Mouse (Mus musculus): ENCODE measurements at regions not wholly inside any gene's neighbourhood (a gene's known extent, or its start where the extent isn't known, plus 50 kb on each side); places are given as distances from the start of the nearest gene placed in this dataset.

DNA sequence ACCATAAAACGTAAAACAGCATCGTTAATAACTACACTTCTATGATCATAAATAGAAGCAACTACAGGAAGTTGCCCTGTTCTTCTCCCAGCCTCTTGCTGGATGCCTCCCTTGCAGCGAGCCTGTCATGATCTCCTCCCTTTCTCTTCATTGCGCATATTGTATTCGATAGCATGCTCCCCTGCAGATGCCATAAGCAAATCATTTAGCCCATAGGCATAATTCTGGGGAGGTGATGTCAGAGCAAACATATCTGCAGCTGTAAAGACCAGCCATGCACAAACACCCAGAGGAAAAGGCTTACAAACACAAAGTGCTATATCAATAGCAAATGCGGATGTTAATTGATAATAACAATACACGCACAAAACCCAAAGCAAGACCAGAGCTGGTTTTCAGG, 155.7 kb upstream of the Kif2a start:
- 81% methylated on average over 7 of the region's 7 CpGs for WGBS
- no peaks in the 10 kb centered on the region for H3K27me3 ChIP-seq (ENCODE audit: insufficient read depth, low read length)

DNA sequence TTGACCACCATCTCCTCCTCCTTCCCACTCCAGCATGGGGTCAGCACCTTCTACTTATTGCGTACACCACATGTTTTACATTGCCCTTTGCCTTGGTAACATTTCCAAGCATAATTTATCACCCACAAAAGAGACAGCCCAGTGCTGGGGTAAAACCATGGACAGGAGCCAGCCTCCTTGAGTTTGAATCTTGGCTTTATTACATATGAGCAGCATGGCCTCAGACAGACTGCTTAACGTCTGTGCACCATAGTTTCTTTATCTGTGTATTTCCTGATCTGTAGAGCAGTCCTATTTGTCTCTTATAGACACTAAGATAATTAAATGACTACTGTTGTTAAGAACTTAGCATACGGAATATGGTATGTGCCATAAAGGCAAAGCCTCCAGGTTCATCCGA, 154.0 kb upstream of the Kif2a start:
- Histone ChIP-seq H3K9ac (no peak overlapping the region), H3K36me3 (ENCODE audit: insufficient read depth) (no peaks in the 10 kb centered on the region), H3K27me3 (ENCODE audit: insufficient read depth, low read length) (no peaks in the 10 kb centered on the region), H3K4me3 (ENCODE audit: low read depth, low read length) (no peak overlapping the region), H3K4me2 (no peak overlapping the region), H3K27ac (ENCODE audit: low read depth) (no peak overlapping the region), H3K9me3 (ENCODE audit: low read depth, low read length) (no peaks in the 10 kb centered on the region), H3K4me1 (ENCODE audit: insufficient read depth) (no peaks in the 10 kb centered on the region)
- no peak for ATAC-seq (ENCODE audit: insufficient read depth)
- DNase-seq: peak; percentile 8
- 59% methylated on average over 4 of the region's 4 CpGs for WGBS
- no peak for TF ChIP-seq CTCF (IDR thresholded peaks at IDR 0.05; ENCODE audit: low read depth)

More for the DNA sequence above, 155.7 kb upstream of the Kif2a start:
- Histone ChIP-seq H3K9me3 (ENCODE audit: low read depth, low read length) (no peaks in the 10 kb centered on the region), H3K4me3 (ENCODE audit: low read depth, low read length) (no peak overlapping the region), H3K36me3 (ENCODE audit: insufficient read depth) (no peaks in the 10 kb centered on the region), H3K27ac (ENCODE audit: low read depth) (no peak overlapping the region), H3K4me1 (ENCODE audit: insufficient read depth) (no peaks in the 10 kb centered on the region), H3K4me2 (no peak overlapping the region), H3K9ac (no peak overlapping the region)
- DNase-seq (no peak), ATAC-seq (ENCODE audit: insufficient read depth) (no peak)
- no peak for TF ChIP-seq CTCF (IDR thresholded peaks at IDR 0.05; ENCODE audit: low read depth)

DNA sequence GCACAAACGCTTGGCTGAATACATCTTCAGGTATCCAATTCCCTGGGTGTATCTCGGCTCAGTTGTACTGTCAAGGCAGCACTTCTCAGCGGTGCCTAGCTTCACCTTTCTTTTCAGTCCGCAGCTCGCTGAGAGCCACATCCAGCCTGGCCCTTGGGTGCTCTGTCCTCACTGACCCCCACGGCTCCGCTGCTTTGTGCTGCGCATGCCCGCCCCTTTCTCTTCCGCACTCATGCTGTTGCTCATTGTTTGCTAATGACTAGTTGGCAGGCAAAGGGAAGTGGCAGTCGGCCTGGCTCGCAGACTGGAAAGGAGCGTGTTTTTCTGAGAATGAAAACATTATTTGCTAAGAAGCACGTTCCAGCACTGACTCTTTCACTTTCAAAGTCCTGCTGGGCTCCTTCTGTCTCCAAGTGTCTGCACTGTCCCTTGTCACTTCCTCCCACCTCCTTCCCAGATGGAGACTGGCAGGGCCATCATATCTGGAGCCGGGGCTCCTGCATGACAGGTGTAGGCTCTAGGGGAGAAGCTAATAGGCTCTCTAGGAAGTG, 146.7 kb upstream of the Kif2a start:
- H3K36me3 ChIP-seq (ENCODE audit: insufficient read depth): no peaks in the 10 kb centered on the region
- WGBS: 17% methylated on average over 15 of the region's 15 CpGs
- TF ChIP-seq CTCF (IDR thresholded peaks at IDR 0.05; ENCODE audit: low read depth): no peak
- H3K4me3 ChIP-seq (ENCODE audit: low read depth, low read length): peak overlapping the region; percentile 24; the same call in 1 of the 2 replicates
- H3K4me1 ChIP-seq (ENCODE audit: insufficient read depth): no peaks in the 10 kb centered on the region; the same call in 1 of the 2 replicates
- H3K27ac ChIP-seq (ENCODE audit: low read depth): no peak overlapping the region
- ATAC-seq (ENCODE audit: insufficient read depth) (peak; percentile 78), DNase-seq (peak; percentile 67)
- no peaks in the 10 kb centered on the region for H3K9me3 ChIP-seq (ENCODE audit: low read depth, low read length)
- H3K27me3 ChIP-seq (ENCODE audit: insufficient read depth, low read length): no peaks in the 10 kb centered on the region
- peak overlapping the region; percentile 64 for H3K4me2 ChIP-seq
- H3K9ac ChIP-seq: peak overlapping the region; percentile 28; the same call in 1 of the 2 replicates

DNA sequence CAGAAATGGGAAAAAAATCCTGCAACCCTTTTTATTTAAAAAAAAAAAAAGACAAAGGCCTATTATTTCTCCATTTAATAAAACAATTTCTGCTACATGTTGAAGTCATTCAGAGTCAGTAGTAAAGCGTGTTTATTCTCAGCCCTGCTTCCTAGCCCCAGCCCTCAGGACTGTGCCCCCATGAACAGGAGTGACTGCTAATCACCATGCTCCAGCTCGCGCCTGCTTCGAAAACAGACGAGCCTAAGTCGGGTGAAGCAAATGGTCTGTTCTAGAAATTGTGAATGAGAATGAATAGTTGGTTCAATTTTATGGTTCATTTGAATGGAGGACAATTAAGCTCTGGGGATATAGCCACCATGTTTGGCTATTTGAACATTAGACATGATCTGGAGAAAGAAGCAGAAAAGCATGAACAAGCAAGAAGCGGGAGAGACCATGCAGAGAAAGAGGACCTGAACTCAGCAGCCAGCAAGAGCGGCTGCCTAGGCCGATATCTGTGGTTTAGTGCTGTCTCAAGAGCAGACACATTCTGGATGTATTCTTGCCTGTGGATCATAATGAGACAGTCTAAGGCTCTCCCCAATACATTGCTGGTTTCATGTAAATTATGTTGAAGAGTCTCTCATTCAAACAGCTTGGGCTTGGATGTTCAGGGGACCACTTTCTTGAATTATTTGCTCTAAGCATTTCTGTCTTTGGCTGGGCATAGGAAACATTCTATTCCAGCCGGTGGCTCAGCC, 146.1 kb upstream of the Kif2a start:
- H3K27ac ChIP-seq (ENCODE audit: low read depth): no peak overlapping the region
- no peak for TF ChIP-seq CTCF (IDR thresholded peaks at IDR 0.05; ENCODE audit: low read depth)
- H3K4me2 ChIP-seq: peak overlapping the region; percentile 64
- H3K4me3 ChIP-seq (ENCODE audit: low read depth, low read length): peak overlapping the region; percentile 24; the same call in 1 of the 2 replicates
- 0 out of 2 replicates have a peak overlapping the region, but pooled peaks have one; percentile 28 for H3K9ac ChIP-seq
- no peaks in the 10 kb centered on the region; the same call in 1 of the 2 replicates for H3K4me1 ChIP-seq (ENCODE audit: insufficient read depth)
- DNase-seq (no peak), ATAC-seq (ENCODE audit: insufficient read depth) (0 out of 2 replicates have a peak, but pooled peaks have one; percentile 14)
- no peaks in the 10 kb centered on the region for H3K36me3 ChIP-seq (ENCODE audit: insufficient read depth)
- 74% methylated on average over 10 of the region's 10 CpGs for WGBS
- no peaks in the 10 kb centered on the region for H3K27me3 ChIP-seq (ENCODE audit: insufficient read depth, low read length)
- H3K9me3 ChIP-seq (ENCODE audit: low read depth, low read length): no peaks in the 10 kb centered on the region

DNA sequence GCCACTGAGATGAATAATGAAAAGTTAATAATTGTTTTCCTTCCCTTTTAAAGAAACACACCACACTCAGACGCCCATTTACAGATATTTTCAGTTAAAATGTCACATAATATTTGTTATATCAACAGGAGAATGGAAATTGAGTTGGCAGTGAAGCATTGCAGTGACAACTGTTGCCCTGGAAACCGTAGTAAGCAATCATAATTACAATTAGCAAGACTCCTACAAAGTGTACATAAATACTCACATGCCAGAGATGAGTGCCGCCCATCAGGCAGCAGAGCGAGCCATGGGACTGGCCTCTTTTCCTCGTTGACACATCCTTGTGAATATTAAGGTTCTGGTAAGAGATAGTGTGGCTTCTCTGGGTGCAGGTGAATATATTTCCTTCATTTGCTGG, 129.6 kb upstream of the Kif2a start:
- H3K4me2 ChIP-seq: no peak overlapping the region
- no peak for DNase-seq
- H3K9me3 ChIP-seq (ENCODE audit: low read depth, low read length): no peaks in the 10 kb centered on the region
- 71% methylated on average over 5 of the region's 5 CpGs for WGBS
- TF ChIP-seq CTCF (IDR thresholded peaks at IDR 0.05; ENCODE audit: low read depth): no peak
- no peaks in the 10 kb centered on the region for H3K36me3 ChIP-seq (ENCODE audit: insufficient read depth)
- no peaks in the 10 kb centered on the region for H3K4me1 ChIP-seq (ENCODE audit: insufficient read depth)
- no peak overlapping the region for H3K9ac ChIP-seq
- H3K27me3 ChIP-seq (ENCODE audit: insufficient read depth, low read length): no peaks in the 10 kb centered on the region
- H3K4me3 ChIP-seq (ENCODE audit: low read depth, low read length): no peak overlapping the region
- ATAC-seq (ENCODE audit: insufficient read depth): no peak
- no peak overlapping the region for H3K27ac ChIP-seq (ENCODE audit: low read depth)

DNA sequence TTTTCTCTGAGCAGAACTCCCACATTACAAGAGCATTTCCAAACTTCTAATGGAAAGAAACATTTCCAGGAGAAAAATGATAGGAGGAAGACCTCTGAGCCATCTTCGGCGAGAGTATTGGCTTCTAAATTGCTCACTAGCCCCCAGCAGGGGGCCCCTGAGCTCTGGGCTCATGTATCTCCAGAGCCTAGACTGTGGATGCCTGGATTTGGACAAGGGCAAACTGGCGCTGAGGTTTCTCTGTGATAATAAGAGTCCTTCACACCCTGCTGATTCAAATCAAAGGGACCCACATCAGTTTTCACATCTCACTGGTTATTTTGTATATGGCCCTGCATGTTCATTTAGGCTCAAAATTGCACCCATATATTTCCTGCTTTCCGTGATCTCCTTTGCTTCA, 119.3 kb upstream of the Kif2a start:
- H3K4me2 ChIP-seq: no peak overlapping the region

DNA sequence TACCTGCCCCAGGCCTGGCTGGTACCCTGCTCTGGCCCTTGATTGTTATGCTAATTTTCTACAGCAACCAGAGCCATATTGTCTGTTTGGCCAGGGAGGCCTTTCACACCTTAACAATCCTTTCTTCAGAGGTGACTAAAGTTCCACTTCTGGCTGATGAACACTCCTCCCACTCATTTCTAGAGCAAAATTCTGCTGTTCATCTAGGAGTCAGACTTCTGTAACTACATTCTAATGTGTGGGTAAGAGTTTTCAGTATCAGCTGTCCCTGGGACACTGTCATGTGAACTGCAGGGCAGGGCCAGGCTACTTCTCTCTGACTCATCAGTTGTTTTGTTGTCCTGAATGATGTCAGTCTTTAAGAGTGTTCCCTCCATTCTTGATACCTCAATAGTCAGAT, 112.2 kb upstream of the Kif2a start:
- ATAC-seq (ENCODE audit: insufficient read depth): no peak

More for the DNA sequence above, 119.3 kb upstream of the Kif2a start:
- Histone ChIP-seq H3K4me1 (ENCODE audit: insufficient read depth) (no peaks in the 10 kb centered on the region), H3K27ac (ENCODE audit: low read depth) (no peak overlapping the region), H3K9ac (no peak overlapping the region), H3K4me3 (ENCODE audit: low read depth, low read length) (no peak overlapping the region), H3K27me3 (ENCODE audit: insufficient read depth, low read length) (no peaks in the 10 kb centered on the region), H3K36me3 (ENCODE audit: insufficient read depth) (no peaks in the 10 kb centered on the region), H3K9me3 (ENCODE audit: low read depth, low read length) (no peaks in the 10 kb centered on the region)
- peak; percentile 26; the same call in 1 of the 2 replicates for TF ChIP-seq CTCF (IDR thresholded peaks at IDR 0.05; ENCODE audit: low read depth)
- DNase-seq (peak; percentile 24), ATAC-seq (ENCODE audit: insufficient read depth) (no peak)
- WGBS: 61% methylated on average over 4 of the region's 4 CpGs

More for the DNA sequence above, 112.2 kb upstream of the Kif2a start:
- Histone ChIP-seq H3K36me3 (ENCODE audit: insufficient read depth) (no peaks in the 10 kb centered on the region), H3K9ac (no peak overlapping the region), H3K4me3 (ENCODE audit: low read depth, low read length) (no peak overlapping the region), H3K27me3 (ENCODE audit: insufficient read depth, low read length) (no peaks in the 10 kb centered on the region), H3K4me1 (ENCODE audit: insufficient read depth) (no peaks in the 10 kb centered on the region), H3K9me3 (ENCODE audit: low read depth, low read length) (no peaks in the 10 kb centered on the region), H3K4me2 (no peak overlapping the region), H3K27ac (ENCODE audit: low read depth) (no peak overlapping the region)
- no peak for DNase-seq
- no peak for TF ChIP-seq CTCF (IDR thresholded peaks at IDR 0.05; ENCODE audit: low read depth)

All from lung, embryonic 14.5 days (tissue).